Mouse (Mus musculus) midbrain, embryonic 11.5 days (tissue): ENCODE measurements around the gene BC017158. TPM values are rescaled to one million over a fixed set of nuclear protein-coding genes. Genes with fewer than 3 reads are reported as not detected.

Source experiments
- ATAC-seq: fragments of 200-750 bp; cut with Nextera tagmentation; 2 replicates; pipeline ENCODE4 v1.8.0; 2017; ENCODE audit warnings: moderate TSS enrichment, moderate library complexity; ENCODE audit not compliant: low FRiP score
- DNase-seq: peaks from one replicate; pipeline ENCODE4 v3.0.0; 2015; ENCODE audit warnings: low spot score; ENCODE audit errors: missing footprints
- H3K27ac ChIP-seq: fragments of 300-500 bp; sonication (generic); 2 replicates; pipeline ENCODE4 v1.5.1; 2014; ENCODE audit warnings: low read depth, low read length
- H3K27me3 ChIP-seq: fragments of 300-500 bp; sonication (generic); 2 replicates; pipeline ENCODE4 v1.6.1; 2014; ENCODE audit warnings: mild to moderate bottlenecking, low read length, moderate library complexity, mixed read lengths; ENCODE audit not compliant: control insufficient read depth, insufficient read depth
- H3K36me3 ChIP-seq: fragments of 300-500 bp; sonication (generic); 2 replicates; pipeline ENCODE4 v1.6.1; 2014; ENCODE audit warnings: mild to moderate bottlenecking, low read length, moderate library complexity, mixed read lengths; ENCODE audit not compliant: control insufficient read depth, insufficient read depth
- H3K4me1 ChIP-seq: fragments of 300-500 bp; sonication (generic); 2 replicates; pipeline ENCODE4 v1.6.1; 2014; ENCODE audit warnings: low read length; ENCODE audit not compliant: control insufficient read depth, insufficient read depth
- H3K4me2 ChIP-seq: fragments of 300-500 bp; sonication (generic); 2 replicates; pipeline ENCODE4 v1.6.1; 2014; ENCODE audit warnings: mild to moderate bottlenecking, moderate library complexity
- H3K4me3 ChIP-seq: fragments of 300-500 bp; sonication (generic); 2 replicates; pipeline ENCODE4 v1.5.1; 2014; ENCODE audit warnings: low read depth, low read length
- H3K9ac ChIP-seq: fragments of 300-500 bp; sonication (generic); 2 replicates; pipeline ENCODE4 v1.6.1; 2014; ENCODE audit warnings: low read length
- H3K9me3 ChIP-seq: fragments of 300-500 bp; sonication (generic); 2 replicates; pipeline ENCODE4 v1.6.1; 2016; ENCODE audit warnings: low read length; ENCODE audit not compliant: control insufficient read depth
- WGBS: fragments of 180-500 bp; shearing (Covaris S2); extraction: QIAGEN DNeasy Blood & Tissue Kit; methylation state at CpG from one replicate; pipeline ENCODE4 v1.1.7; 2014; 5-methylcytosine and 5-hydroxymethylcytosine counted together
- polyA plus RNA-seq: library from polyadenylated mRNA; unstranded; fragments of >200 nt; fragmentation: Nextera tagmentation; extraction: Ambion mirVana; gene quantifications from 2 replicates; pipeline ENCODE4 v1.2.1, GENCODE M21; 2014

Gene BC017158
- polyA plus RNA-seq, 1 experiment from 2014 or later: 19.1 TPM

GRCm38 (mm10) chr7:128330981-128331380 lies 33.0 kb upstream of the BC017158 start:
- H3K4me2 ChIP-seq: no peak overlapping the region
- H3K9me3 ChIP-seq: no peaks in the 10 kb centered on the region
- peaks cover 6% of the 10 kb centered on the region; the same call in 1 of the 2 replicates for H3K4me1 ChIP-seq
- 71% methylated on average over 9 of the region's 9 CpGs for WGBS
- H3K9ac ChIP-seq: no peak overlapping the region
- no peaks in the 10 kb centered on the region for H3K27me3 ChIP-seq
- H3K4me3 ChIP-seq: no peak overlapping the region
- H3K27ac ChIP-seq: no peak overlapping the region
- H3K36me3 ChIP-seq: no peaks in the 10 kb centered on the region
- ATAC-seq (no peak), DNase-seq (no peak)

GRCm38 (mm10) chr7:128324977-128325376 lies 27.0 kb upstream of the BC017158 start:
- peaks cover 3% of the 10 kb centered on the region; the same call in 1 of the 2 replicates for H3K4me1 ChIP-seq
- WGBS: 94% methylated on average over 1 of the region's 1 CpGs
- no peak overlapping the region for H3K9ac ChIP-seq
- no peaks in the 10 kb centered on the region for H3K9me3 ChIP-seq
- no peak overlapping the region for H3K4me2 ChIP-seq
- H3K4me3 ChIP-seq: no peak overlapping the region
- H3K36me3 ChIP-seq: no peaks in the 10 kb centered on the region
- DNase-seq: no peak
- H3K27me3 ChIP-seq: no peaks in the 10 kb centered on the region
- H3K27ac ChIP-seq: no peak overlapping the region
- ATAC-seq: no peak

DNA sequence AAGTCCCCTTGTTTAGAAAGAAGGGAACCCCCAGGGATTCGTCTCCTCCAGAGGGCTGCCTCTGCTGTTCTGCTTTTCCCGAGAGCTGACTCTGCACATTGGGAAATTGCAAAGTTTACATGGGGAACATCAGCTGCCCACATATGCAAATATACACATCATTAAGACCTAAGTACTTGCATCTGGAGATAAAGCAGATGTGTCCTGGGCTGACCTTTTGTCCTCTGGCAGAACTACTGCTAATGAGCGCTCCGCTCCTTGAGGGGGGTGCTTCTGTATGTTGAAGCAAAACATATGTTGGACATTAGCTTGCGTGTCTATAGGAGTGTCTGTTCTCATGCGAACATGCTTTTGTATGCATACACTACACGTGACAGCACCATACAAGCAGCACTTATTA lies 23.3 kb upstream of the BC017158 start:
- Histone ChIP-seq H3K9ac (no peak overlapping the region), H3K4me3 (no peak overlapping the region), H3K27ac (no peak overlapping the region), H3K36me3 (no peaks in the 10 kb centered on the region), H3K4me1 (no peaks in the 10 kb centered on the region), H3K9me3 (no peaks in the 10 kb centered on the region), H3K27me3 (no peaks in the 10 kb centered on the region), H3K4me2 (no peak overlapping the region)
- WGBS: 76% methylated on average over 7 of the region's 7 CpGs
- ATAC-seq (no peak), DNase-seq (no peak)

GRCm38 (mm10) chr7:128320219-128320816 lies 22.3 kb upstream of the BC017158 start:
- Histone ChIP-seq H3K4me1 (no peaks in the 10 kb centered on the region), H3K4me2 (no peak overlapping the region), H3K9ac (no peak overlapping the region), H3K27me3 (no peaks in the 10 kb centered on the region), H3K36me3 (no peaks in the 10 kb centered on the region), H3K4me3 (no peak overlapping the region), H3K9me3 (no peaks in the 10 kb centered on the region), H3K27ac (no peak overlapping the region)
- DNase-seq: peak; percentile 87
- WGBS: 83% methylated on average over 2 of the region's 2 CpGs
- no peak for ATAC-seq

- H3K4me2 ChIP-seq: no peak overlapping the region
- no peaks in the 10 kb centered on the region for H3K4me1 ChIP-seq
- DNase-seq (no peak), ATAC-seq (no peak)
- H3K9ac ChIP-seq: no peak overlapping the region
- H3K9me3 ChIP-seq: no peaks in the 10 kb centered on the region
- no peak overlapping the region for H3K4me3 ChIP-seq
- H3K27ac ChIP-seq: no peak overlapping the region
- WGBS: 92% methylated on average over 7 of the region's 7 CpGs
- H3K27me3 ChIP-seq: no peaks in the 10 kb centered on the region
- H3K36me3 ChIP-seq: no peaks in the 10 kb centered on the region
Measured at GRCm38 (mm10) chr7:128319140-128319539, 21.2 kb upstream of the BC017158 start.

- no peak for ATAC-seq
- WGBS: 54% methylated on average over 4 of the region's 4 CpGs
Measured at GRCm38 (mm10) chr7:128317011-128317410, 19.0 kb upstream of the BC017158 start.

GRCm38 (mm10) chr7:128314491-128314890 lies 16.5 kb upstream of the BC017158 start:
- ATAC-seq: no peak
- H3K27ac ChIP-seq: no peak overlapping the region
- no peak overlapping the region for H3K9ac ChIP-seq
- DNase-seq: no peak
- H3K27me3 ChIP-seq: no peaks in the 10 kb centered on the region
- H3K4me1 ChIP-seq: no peaks in the 10 kb centered on the region
- H3K4me2 ChIP-seq: no peak overlapping the region
- H3K4me3 ChIP-seq: no peak overlapping the region
- 78% methylated on average over 7 of the region's 7 CpGs for WGBS
- H3K36me3 ChIP-seq: no peaks in the 10 kb centered on the region
- H3K9me3 ChIP-seq: no peaks in the 10 kb centered on the region

More at GRCm38 (mm10) chr7:128317011-128317410, 19.0 kb upstream of the BC017158 start:
- H3K4me1 ChIP-seq: no peaks in the 10 kb centered on the region
- no peak overlapping the region for H3K9ac ChIP-seq
- H3K4me2 ChIP-seq: no peak overlapping the region
- no peak overlapping the region for H3K27ac ChIP-seq
- no peaks in the 10 kb centered on the region for H3K36me3 ChIP-seq
- DNase-seq: no peak
- H3K27me3 ChIP-seq: no peaks in the 10 kb centered on the region
- no peaks in the 10 kb centered on the region for H3K9me3 ChIP-seq
- no peak overlapping the region for H3K4me3 ChIP-seq

DNA sequence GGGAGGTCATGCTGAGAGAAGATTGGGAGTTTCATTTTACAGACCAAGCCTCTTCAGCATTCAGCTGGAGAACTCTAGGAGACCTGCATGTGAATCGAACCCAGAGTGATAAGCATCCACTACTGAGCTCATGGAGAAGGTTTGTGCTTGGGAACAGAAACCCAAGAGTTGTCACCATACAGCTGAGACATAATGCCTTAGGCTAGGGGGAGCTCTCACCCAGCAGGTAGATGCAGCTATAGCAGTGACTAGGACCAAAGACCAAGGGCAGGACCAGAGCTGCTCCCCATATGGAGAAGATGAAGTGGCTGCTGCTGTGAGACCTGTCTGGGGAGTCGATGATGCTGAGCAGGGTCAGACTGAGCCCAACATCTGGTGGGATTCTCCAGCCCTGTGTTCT lies 15.6 kb upstream of the BC017158 start:
- Histone ChIP-seq H3K9me3 (no peaks in the 10 kb centered on the region), H3K4me1 (no peaks in the 10 kb centered on the region)
- WGBS: 90% methylated on average over 2 of the region's 2 CpGs

GRCm38 (mm10) chr7:128312375-128313059 lies 14.5 kb upstream of the BC017158 start:
- H3K4me2 ChIP-seq: no peak overlapping the region
- no peak for ATAC-seq
- no peak overlapping the region for H3K4me3 ChIP-seq
- H3K9ac ChIP-seq: no peak overlapping the region
- H3K27ac ChIP-seq: no peak overlapping the region
- no peaks in the 10 kb centered on the region for H3K9me3 ChIP-seq
- no peak for DNase-seq
- no peaks in the 10 kb centered on the region for H3K27me3 ChIP-seq
- H3K4me1 ChIP-seq: no peaks in the 10 kb centered on the region
- WGBS: 81% methylated on average over 13 of the region's 13 CpGs
- no peaks in the 10 kb centered on the region for H3K36me3 ChIP-seq

More for the DNA sequence above, 15.6 kb upstream of the BC017158 start:
- H3K4me3 ChIP-seq: no peak overlapping the region
- DNase-seq (no peak), ATAC-seq (no peak)
- H3K27me3 ChIP-seq: no peaks in the 10 kb centered on the region
- no peaks in the 10 kb centered on the region for H3K36me3 ChIP-seq
- H3K4me2 ChIP-seq: no peak overlapping the region
- no peak overlapping the region for H3K27ac ChIP-seq
- no peak overlapping the region for H3K9ac ChIP-seq
